Mouse (Mus musculus): ENCODE results near the gene Mettl13. TPM values are rescaled to one million over a fixed set of nuclear protein-coding genes. Genes with fewer than 3 reads are reported as not detected.

Gene Mettl13
- total RNA-seq, 2 experiments from 2014 or later, result 10.3 to 12.6 TPM

- intact Hi-C loops (cut with DNase I), result loop anchor here (5.0 kb wide), 2 partner anchors 54 to 154 kb away; partner anchors contain the start of gene Dnm3
- Histone ChIP-seq H3K27ac (no peak overlapping the region), H3K4me3 (no peak overlapping the region)
- TF ChIP-seq CTCF (IDR thresholded peaks at IDR 0.05), result peak; percentile 64
- no peak for DNase-seq (ENCODE audit: extremely low spot score in 1 of 2, low spot score in 2 of 2)
These were observed 16.8 kb downstream of the Mettl13 start for GRCm38 (mm10) chr1:162531584-162531983.

- intact Hi-C loops (cut with DNase I), result loop anchor here (5.0 kb wide), 2 partner anchors 53 to 153 kb away; partner anchors contain the start of gene Dnm3
- no peak overlapping the region for H3K27ac ChIP-seq
These were observed 17.7 kb downstream of the Mettl13 start for GRCm38 (mm10) chr1:162530666-162531065.

GRCm38 (mm10) chr1:162529651-162530050 lies 18.7 kb downstream of the Mettl13 start:
- Histone ChIP-seq H3K4me3 (no peak overlapping the region), H3K27ac (no peak overlapping the region)
- peak; percentile 53 for TF ChIP-seq CTCF (IDR thresholded peaks at IDR 0.05)
- intact Hi-C loops (cut with DNase I), result loop anchor here (1.0 to 5.0 kb wide), 3 partner anchors 52 to 170 kb away; partner anchors contain the start of gene Dnm3
- DNase-seq (ENCODE audit: extremely low spot score in 1 of 2, low spot score in 2 of 2), result peak in 1 of 2 experiments; percentile 37

More at GRCm38 (mm10) chr1:162530666-162531065, 17.7 kb downstream of the Mettl13 start:
- no peak for TF ChIP-seq CTCF (IDR thresholded peaks at IDR 0.05)
- H3K4me3 ChIP-seq, result no peak overlapping the region
- DNase-seq (ENCODE audit: extremely low spot score in 1 of 2, low spot score in 2 of 2), result no peak

- intact Hi-C loops (cut with DNase I), result no loop called here
- DNase-seq (ENCODE audit: extremely low spot score in 1 of 2, low spot score in 2 of 2), result no peak
- Histone ChIP-seq H3K4me3 (no peak overlapping the region), H3K27ac (no peak overlapping the region)
- TF ChIP-seq CTCF (IDR thresholded peaks at IDR 0.05), result no peak
These were observed 33.2 kb downstream of the Mettl13 start for GRCm38 (mm10) chr1:162515116-162515515.

- TF ChIP-seq CTCF (IDR thresholded peaks at IDR 0.05), result no peak
- no peak for DNase-seq (ENCODE audit: extremely low spot score in 1 of 2, low spot score in 2 of 2)
- intact Hi-C loops (cut with DNase I), result no loop called here
- Histone ChIP-seq H3K27ac (no peak overlapping the region), H3K4me3 (no peak overlapping the region)
These were observed 38.4 kb downstream of the Mettl13 start for GRCm38 (mm10) chr1:162510013-162510356.

- intact Hi-C loops (cut with DNase I), result no loop called here
- DNase-seq (ENCODE audit: extremely low spot score in 1 of 2, low spot score in 2 of 2), result peak in 1 of 2 experiments; percentile 14
- no peak for TF ChIP-seq CTCF (IDR thresholded peaks at IDR 0.05)
- no peak overlapping the region for H3K27ac ChIP-seq
- no peak overlapping the region for H3K4me3 ChIP-seq
These were observed 38.9 kb downstream of the Mettl13 start for GRCm38 (mm10) chr1:162509329-162510012.

GRCm38 (mm10) chr1:162508211-162509005 lies 39.9 kb downstream of the Mettl13 start:
- DNase-seq (ENCODE audit: extremely low spot score in 1 of 2, low spot score in 2 of 2), result no peak
- intact Hi-C loops (cut with DNase I), result no loop called here
- TF ChIP-seq CTCF (IDR thresholded peaks at IDR 0.05), result no peak
- Histone ChIP-seq H3K27ac (no peak overlapping the region), H3K4me3 (no peak overlapping the region)

GRCm38 (mm10) chr1:162506516-162506915 lies 41.8 kb downstream of the Mettl13 start:
- DNase-seq (ENCODE audit: extremely low spot score in 1 of 2, low spot score in 2 of 2), result peak in 1 of 2 experiments; percentile 14
- intact Hi-C loops (cut with DNase I), result no loop called here
- TF ChIP-seq CTCF (IDR thresholded peaks at IDR 0.05), result no peak
- no peak overlapping the region for H3K27ac ChIP-seq
- H3K4me3 ChIP-seq, result no peak overlapping the region

- no peak for DNase-seq (ENCODE audit: extremely low spot score in 1 of 2, low spot score in 2 of 2)
These were observed 42.7 kb downstream of the Mettl13 start for GRCm38 (mm10) chr1:162505649-162506048.

More at GRCm38 (mm10) chr1:162505649-162506048, 42.7 kb downstream of the Mettl13 start:
- no peak overlapping the region for H3K4me3 ChIP-seq
- intact Hi-C loops (cut with DNase I), result no loop called here
- H3K27ac ChIP-seq, result no peak overlapping the region
- no peak for TF ChIP-seq CTCF (IDR thresholded peaks at IDR 0.05)

Other genes starting within 250 kb of the Mettl13 start
- 100 to 1,000 TPM; 102 to 103 TPM for gene Dnm3, start 70.5 kb downstream of the Mettl13 start, total RNA-seq (2021)
- 100 to 1,000 TPM; 107 to 108 TPM for gene Vamp4, start 22.0 kb upstream of the Mettl13 start, total RNA-seq (2021)
- 1 to 10 TPM; 6.2 to 6.7 TPM for gene Myoc, start 90.6 kb upstream of the Mettl13 start, total RNA-seq (2021)
- gene Myocos, start 109.7 kb upstream of the Mettl13 start, total RNA-seq (2021), result not detected
- 100 to 1,000 TPM; 218 to 220 TPM for gene Prrc2c, start 192.0 kb upstream of the Mettl13 start, total RNA-seq (2021)

Measured in left cerebral cortex, adult 2 months (tissue).